Mouse (Mus musculus): ENCODE measurements at regions not wholly inside any gene's neighbourhood (a gene's known extent, or its start where the extent isn't known, plus 50 kb on each side); places are given as distances from the start of the nearest gene placed in this dataset.

- Histone ChIP-seq H3K4me3 (ENCODE audit: insufficient read depth, poor library complexity, severe bottlenecking) (no peak overlapping the region), H3K36me3 (ENCODE audit: control insufficient read depth, insufficient read depth) (no peaks in the 10 kb centered on the region), H3K27me3 (ENCODE audit: control insufficient read depth, insufficient read depth, insufficient read length) (no peaks in the 10 kb centered on the region), H3ac (ENCODE audit: control insufficient read depth, insufficient read length, low read depth) (no peak overlapping the region), H3K79me3 (ENCODE audit: low read depth) (no peaks in the 10 kb centered on the region), H3K79me2 (ENCODE audit: control insufficient read depth, insufficient read depth) (no peaks in the 10 kb centered on the region)
- TF ChIP-seq USF1 (IDR thresholded peaks at IDR 0.05; ENCODE audit: low read depth) (no peak), CEBPB (IDR thresholded peaks at IDR 0.05; ENCODE audit: low read depth) (no peak), MAX (IDR thresholded peaks at IDR 0.05) (no peak), FOSL1 (IDR thresholded peaks at IDR 0.05; ENCODE audit: insufficient read depth, low read length, poor library complexity, severe bottlenecking) (no peak), CTCF (IDR thresholded peaks at IDR 0.05; ENCODE audit: control insufficient read depth, insufficient read depth, insufficient read length) (no peak), MYOD1 (IDR thresholded peaks at IDR 0.05; ENCODE audit: control insufficient read depth, insufficient read length, low read depth) (no peak), MYOG (IDR thresholded peaks at IDR 0.05; ENCODE audit: control insufficient read depth, extremely low read depth, insufficient read length) (no peak)
Measured at GRCm38 (mm10) chr3:50999745-51000144, 224.5 kb upstream of the Noct start.

DNA sequence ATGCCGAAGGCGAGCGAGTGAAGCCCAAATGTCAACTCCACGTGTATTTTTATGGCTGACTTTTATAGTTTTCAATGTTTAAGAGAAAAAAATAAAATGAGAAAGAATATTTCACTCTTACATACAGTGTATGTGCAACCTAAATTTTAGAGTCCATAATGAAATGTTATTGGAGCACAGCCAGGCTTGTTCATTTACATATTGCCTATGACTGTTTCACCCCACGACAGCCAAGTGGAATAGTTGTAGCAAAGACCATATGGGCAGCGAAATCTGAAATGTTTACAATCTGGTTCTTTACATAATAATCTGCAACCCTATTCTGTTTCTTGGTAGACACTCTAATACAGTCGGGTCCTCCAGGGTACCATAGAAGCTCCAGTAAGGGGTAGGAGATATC lies 223.3 kb upstream of the Noct start:
- Histone ChIP-seq H3K36me3 (ENCODE audit: control insufficient read depth, insufficient read depth) (no peaks in the 10 kb centered on the region), H3ac (ENCODE audit: control insufficient read depth, insufficient read length, low read depth) (no peak overlapping the region), H3K79me3 (ENCODE audit: low read depth) (no peaks in the 10 kb centered on the region), H3K4me3 (ENCODE audit: insufficient read depth, poor library complexity, severe bottlenecking) (no peak overlapping the region), H3K79me2 (ENCODE audit: control insufficient read depth, insufficient read depth) (no peaks in the 10 kb centered on the region), H3K27me3 (ENCODE audit: control insufficient read depth, insufficient read depth, insufficient read length) (no peaks in the 10 kb centered on the region)
- TF ChIP-seq USF1 (IDR thresholded peaks at IDR 0.05; ENCODE audit: low read depth) (no peak), MYOG (IDR thresholded peaks at IDR 0.05; ENCODE audit: control insufficient read depth, extremely low read depth, insufficient read length) (no peak), MAX (IDR thresholded peaks at IDR 0.05) (no peak), CEBPB (IDR thresholded peaks at IDR 0.05; ENCODE audit: low read depth) (no peak), MYOD1 (IDR thresholded peaks at IDR 0.05; ENCODE audit: control insufficient read depth, insufficient read length, low read depth) (no peak), FOSL1 (IDR thresholded peaks at IDR 0.05; ENCODE audit: insufficient read depth, low read length, poor library complexity, severe bottlenecking) (no peak), CTCF (IDR thresholded peaks at IDR 0.05; ENCODE audit: control insufficient read depth, insufficient read depth, insufficient read length) (no peak)

GRCm38 (mm10) chr3:51002662-51003061 lies 221.6 kb upstream of the Noct start:
- Histone ChIP-seq H3K79me2 (ENCODE audit: control insufficient read depth, insufficient read depth) (no peaks in the 10 kb centered on the region), H3K4me3 (ENCODE audit: insufficient read depth, poor library complexity, severe bottlenecking) (no peak overlapping the region), H3K27me3 (ENCODE audit: control insufficient read depth, insufficient read depth, insufficient read length) (no peaks in the 10 kb centered on the region), H3K79me3 (ENCODE audit: low read depth) (no peaks in the 10 kb centered on the region), H3K36me3 (ENCODE audit: control insufficient read depth, insufficient read depth) (no peaks in the 10 kb centered on the region), H3ac (ENCODE audit: control insufficient read depth, insufficient read length, low read depth) (no peak overlapping the region)
- TF ChIP-seq MYOG (IDR thresholded peaks at IDR 0.05; ENCODE audit: control insufficient read depth, extremely low read depth, insufficient read length) (no peak), USF1 (IDR thresholded peaks at IDR 0.05; ENCODE audit: low read depth) (no peak), CTCF (IDR thresholded peaks at IDR 0.05; ENCODE audit: control insufficient read depth, insufficient read depth, insufficient read length) (no peak), MYOD1 (IDR thresholded peaks at IDR 0.05; ENCODE audit: control insufficient read depth, insufficient read length, low read depth) (no peak), CEBPB (IDR thresholded peaks at IDR 0.05; ENCODE audit: low read depth) (no peak), FOSL1 (IDR thresholded peaks at IDR 0.05; ENCODE audit: insufficient read depth, low read length, poor library complexity, severe bottlenecking) (no peak), MAX (IDR thresholded peaks at IDR 0.05) (no peak)

DNA sequence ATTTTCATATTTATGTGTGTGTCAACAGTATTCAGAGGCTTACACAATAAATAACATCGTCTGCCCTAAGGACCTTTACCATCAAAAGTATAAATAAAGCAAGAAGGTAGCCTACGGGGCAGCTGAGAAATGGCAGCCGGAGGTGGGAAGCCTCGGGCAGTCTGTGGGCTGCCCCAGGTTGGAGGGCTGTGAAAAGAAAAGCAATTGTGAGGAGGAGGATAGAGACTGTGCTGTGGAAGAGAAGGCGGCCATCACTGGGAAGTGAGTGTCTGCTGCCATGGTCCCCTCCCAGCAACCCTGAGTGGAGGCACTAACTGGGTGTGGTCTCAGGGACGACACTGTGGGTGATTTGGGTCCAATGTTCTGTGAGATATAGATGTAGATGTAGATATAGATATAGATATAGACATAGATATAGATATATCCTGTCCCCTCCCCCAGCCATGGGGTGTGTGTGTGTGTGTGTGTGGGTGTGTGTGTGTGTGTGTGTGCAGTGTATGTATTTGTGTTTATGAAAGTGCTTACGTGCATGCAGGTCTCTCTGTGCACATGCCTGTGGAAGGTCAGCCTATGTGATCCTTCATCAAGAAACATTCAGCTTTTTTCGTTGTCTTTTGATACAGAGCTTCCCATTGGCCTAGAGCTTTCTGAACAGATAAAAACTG lies 220.6 kb upstream of the Noct start:
- Histone ChIP-seq H3K79me3 (ENCODE audit: low read depth) (no peaks in the 10 kb centered on the region), H3K27me3 (ENCODE audit: control insufficient read depth, insufficient read depth, insufficient read length) (no peaks in the 10 kb centered on the region), H3ac (ENCODE audit: control insufficient read depth, insufficient read length, low read depth) (no peak overlapping the region), H3K36me3 (ENCODE audit: control insufficient read depth, insufficient read depth) (no peaks in the 10 kb centered on the region), H3K79me2 (ENCODE audit: control insufficient read depth, insufficient read depth) (no peaks in the 10 kb centered on the region), H3K4me3 (ENCODE audit: insufficient read depth, poor library complexity, severe bottlenecking) (no peak overlapping the region)
- TF ChIP-seq CEBPB (IDR thresholded peaks at IDR 0.05; ENCODE audit: low read depth), result no peak
- no peak for TF ChIP-seq USF1 (IDR thresholded peaks at IDR 0.05; ENCODE audit: low read depth)

DNA sequence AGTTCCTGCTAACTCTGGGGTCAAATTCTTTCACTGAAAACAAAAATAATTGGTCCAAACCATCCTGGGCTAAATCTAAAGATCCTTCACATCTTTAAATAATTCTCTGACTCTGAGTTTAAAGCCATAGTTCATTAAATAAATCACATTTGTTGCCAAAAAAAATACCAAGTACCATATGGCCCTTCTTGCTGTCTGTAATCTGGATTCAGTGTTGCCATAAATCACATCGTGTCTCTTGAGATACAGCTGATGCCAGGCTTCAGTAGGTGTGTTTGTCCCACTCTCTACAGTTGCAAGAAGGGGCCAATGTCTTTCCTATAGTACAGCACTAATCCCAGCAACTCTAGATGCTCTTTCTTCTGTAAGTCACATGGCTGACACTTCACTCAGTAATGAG lies 220.0 kb upstream of the Noct start:
- H3K79me2 ChIP-seq (ENCODE audit: control insufficient read depth, insufficient read depth), result no peaks in the 10 kb centered on the region
- TF ChIP-seq CEBPB (IDR thresholded peaks at IDR 0.05; ENCODE audit: low read depth) (no peak), CTCF (IDR thresholded peaks at IDR 0.05; ENCODE audit: control insufficient read depth, insufficient read depth, insufficient read length) (no peak), FOSL1 (IDR thresholded peaks at IDR 0.05; ENCODE audit: insufficient read depth, low read length, poor library complexity, severe bottlenecking) (no peak), USF1 (IDR thresholded peaks at IDR 0.05; ENCODE audit: low read depth) (no peak), MYOD1 (IDR thresholded peaks at IDR 0.05; ENCODE audit: control insufficient read depth, insufficient read length, low read depth) (no peak)
- no peaks in the 10 kb centered on the region for H3K79me3 ChIP-seq (ENCODE audit: low read depth)
- no peaks in the 10 kb centered on the region for H3K36me3 ChIP-seq (ENCODE audit: control insufficient read depth, insufficient read depth)
- H3ac ChIP-seq (ENCODE audit: control insufficient read depth, insufficient read length, low read depth), result no peak overlapping the region
- no peaks in the 10 kb centered on the region for H3K27me3 ChIP-seq (ENCODE audit: control insufficient read depth, insufficient read depth, insufficient read length)
- no peak overlapping the region for H3K4me3 ChIP-seq (ENCODE audit: insufficient read depth, poor library complexity, severe bottlenecking)

DNA sequence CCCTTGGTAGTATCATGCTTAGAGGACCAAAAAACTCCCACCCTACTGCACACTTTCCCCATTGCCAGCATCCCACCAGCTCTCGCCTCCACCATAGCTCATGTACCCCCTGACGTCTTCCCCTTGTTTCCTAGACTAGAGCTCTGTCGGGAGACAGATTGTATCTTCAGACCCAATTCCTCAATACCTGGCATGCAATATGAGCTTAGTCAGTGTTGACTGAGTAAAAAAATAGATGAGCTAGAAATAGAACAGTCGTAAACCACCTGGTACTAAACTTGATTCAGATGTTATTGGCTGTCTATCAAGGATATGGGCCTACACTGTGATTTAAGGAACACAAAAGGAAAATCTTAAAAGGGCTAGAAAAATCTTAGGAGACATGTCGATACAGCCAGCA lies 215.1 kb upstream of the Noct start:
- no peak overlapping the region for H3ac ChIP-seq (ENCODE audit: control insufficient read depth, insufficient read length, low read depth)
- no peak overlapping the region for H3K4me3 ChIP-seq (ENCODE audit: insufficient read depth, poor library complexity, severe bottlenecking)
- H3K27me3 ChIP-seq (ENCODE audit: control insufficient read depth, insufficient read depth, insufficient read length), result no peaks in the 10 kb centered on the region
- TF ChIP-seq CTCF (IDR thresholded peaks at IDR 0.05; ENCODE audit: control insufficient read depth, insufficient read depth, insufficient read length), result no peak
- H3K79me2 ChIP-seq (ENCODE audit: control insufficient read depth, insufficient read depth), result no peaks in the 10 kb centered on the region
- H3K79me3 ChIP-seq (ENCODE audit: low read depth), result no peaks in the 10 kb centered on the region
- H3K36me3 ChIP-seq (ENCODE audit: control insufficient read depth, insufficient read depth), result no peaks in the 10 kb centered on the region
